Mouse (Mus musculus): ENCODE measurements around the gene Thpo. TPM values are rescaled to one million over a fixed set of nuclear protein-coding genes. Genes with fewer than 3 reads are reported as not detected.

Thpo gene
- polyA plus RNA-seq, 1 experiment from 2014 or later = 8.9 TPM

- peak overlapping the region; percentile 64 for H3K4me2 ChIP-seq (ENCODE audit: low read depth, low read length)
- 60% methylated on average over 10 of the region's 10 CpGs for WGBS (ENCODE audit: insufficient replicate concordance)
- peaks cover 29% of the 10 kb centered on the region for H3K4me1 ChIP-seq (ENCODE audit: insufficient read depth)
- peak overlapping the region; percentile 16; the same call in 1 of the 2 replicates for H3K9ac ChIP-seq (replicated peaks)
- peak overlapping the region; percentile 69 for H3K27ac ChIP-seq (ENCODE audit: low read depth)
- H3K4me3 ChIP-seq (ENCODE audit: low read depth, low read length) = peak overlapping the region; percentile 31
- DNase-seq = peak; percentile 92
- H3K9me3 ChIP-seq (ENCODE audit: low read length) = no peaks in the 10 kb centered on the region
- TF ChIP-seq EP300 (IDR thresholded peaks at IDR 0.05; ENCODE audit: low read depth) = no peak
- TF ChIP-seq CTCF (IDR thresholded peaks at IDR 0.05; ENCODE audit: low read depth) = no peak
- ATAC-seq = peak; percentile 70
- no peaks in the 10 kb centered on the region for H3K27me3 ChIP-seq (ENCODE audit: insufficient read depth, low read length)
- H3K36me3 ChIP-seq (replicated peaks; ENCODE audit: insufficient read depth, low read length) = peaks cover 83% of the 10 kb centered on the region
These were observed 56.2 kb downstream of the Thpo start for GRCm38 (mm10) chr16:20677974-20678675.

GRCm38 (mm10) chr16:20677380-20677779 lies 56.9 kb downstream of the Thpo start:
- no peaks in the 10 kb centered on the region for H3K27me3 ChIP-seq (ENCODE audit: insufficient read depth, low read length)
- peak overlapping the region; percentile 16; the same call in 1 of the 2 replicates for H3K9ac ChIP-seq (replicated peaks)
- H3K27ac ChIP-seq (ENCODE audit: low read depth) = peak overlapping the region; percentile 69
- ATAC-seq = no peak
- TF ChIP-seq CTCF (IDR thresholded peaks at IDR 0.05; ENCODE audit: low read depth) (no peak), EP300 (IDR thresholded peaks at IDR 0.05; ENCODE audit: low read depth) (no peak)
- H3K36me3 ChIP-seq (replicated peaks; ENCODE audit: insufficient read depth, low read length) = peaks cover 76% of the 10 kb centered on the region
- DNase-seq = no peak
- 81% methylated on average over 5 of the region's 5 CpGs for WGBS (ENCODE audit: insufficient replicate concordance)
- peaks cover 29% of the 10 kb centered on the region for H3K4me1 ChIP-seq (ENCODE audit: insufficient read depth)
- H3K4me2 ChIP-seq (ENCODE audit: low read depth, low read length) = peak overlapping the region; percentile 64; the same call in 1 of the 2 replicates
- H3K4me3 ChIP-seq (ENCODE audit: low read depth, low read length) = no peak overlapping the region
- H3K9me3 ChIP-seq (ENCODE audit: low read length) = no peaks in the 10 kb centered on the region

DNA sequence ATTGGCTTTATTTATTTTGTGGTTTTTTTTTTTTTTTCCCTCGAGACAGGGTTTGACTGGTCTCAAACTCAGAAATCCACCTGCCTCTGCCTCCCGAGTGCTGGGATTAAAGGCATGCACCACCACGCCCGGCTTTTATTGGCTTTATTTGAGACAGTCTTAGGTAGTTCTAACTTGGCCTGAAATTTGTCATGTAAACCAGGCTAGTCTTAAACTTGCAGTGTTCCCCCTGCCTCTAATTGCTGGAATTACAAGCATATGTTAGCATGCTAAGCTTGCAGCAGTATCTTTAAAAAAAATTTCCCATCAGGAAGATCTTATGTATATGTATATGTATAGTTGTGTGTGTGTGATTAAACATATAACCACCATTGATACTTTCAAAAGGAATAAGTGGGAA lies 57.6 kb downstream of the Thpo start:
- ATAC-seq (no peak), DNase-seq (no peak)
- peaks cover 35% of the 10 kb centered on the region for H3K4me1 ChIP-seq (ENCODE audit: insufficient read depth)
- 79% methylated on average over 4 of the region's 4 CpGs for WGBS (ENCODE audit: insufficient replicate concordance)
- no peaks in the 10 kb centered on the region for H3K9me3 ChIP-seq (ENCODE audit: low read length)
- no peak overlapping the region for H3K4me2 ChIP-seq (ENCODE audit: low read depth, low read length)
- no peak overlapping the region for H3K4me3 ChIP-seq (ENCODE audit: low read depth, low read length)
- peak; percentile 32 for TF ChIP-seq CTCF (IDR thresholded peaks at IDR 0.05; ENCODE audit: low read depth)
- no peak for TF ChIP-seq EP300 (IDR thresholded peaks at IDR 0.05; ENCODE audit: low read depth)
- no peaks in the 10 kb centered on the region for H3K27me3 ChIP-seq (ENCODE audit: insufficient read depth, low read length)
- no peak overlapping the region for H3K9ac ChIP-seq (replicated peaks)
- no peak overlapping the region for H3K27ac ChIP-seq (ENCODE audit: low read depth)
- peaks cover 69% of the 10 kb centered on the region for H3K36me3 ChIP-seq (replicated peaks; ENCODE audit: insufficient read depth, low read length)

- H3K36me3 ChIP-seq (replicated peaks; ENCODE audit: insufficient read depth, low read length) = peaks cover 55% of the 10 kb centered on the region
- H3K9ac ChIP-seq (replicated peaks) = peak overlapping the region; percentile 48
- WGBS (ENCODE audit: insufficient replicate concordance) = 80% methylated on average over 6 of the region's 6 CpGs
- no peaks in the 10 kb centered on the region for H3K27me3 ChIP-seq (ENCODE audit: insufficient read depth, low read length)
- no peaks in the 10 kb centered on the region for H3K9me3 ChIP-seq (ENCODE audit: low read length)
- TF ChIP-seq EP300 (IDR thresholded peaks at IDR 0.05; ENCODE audit: low read depth) (no peak), CTCF (IDR thresholded peaks at IDR 0.05; ENCODE audit: low read depth) (no peak)
- H3K4me1 ChIP-seq (ENCODE audit: insufficient read depth) = peaks cover 37% of the 10 kb centered on the region
- DNase-seq (no peak), ATAC-seq (no peak)
- H3K4me3 ChIP-seq (ENCODE audit: low read depth, low read length) = peak overlapping the region; percentile 92; the same call in 1 of the 2 replicates
- H3K27ac ChIP-seq (ENCODE audit: low read depth) = peak overlapping the region; percentile 34; the same call in 1 of the 2 replicates
- peak overlapping the region; percentile 87 for H3K4me2 ChIP-seq (ENCODE audit: low read depth, low read length)
These were observed 59.1 kb downstream of the Thpo start for GRCm38 (mm10) chr16:20675213-20675612.

Other genes starting within 250 kb of the Thpo start
- gene Eif2b5, start 235.7 kb downstream of the Thpo start, polyA plus RNA-seq (2015; fragmentation: Nextera tagmentation; extraction: Ambion mirVana) = 25.3 and 26.1 TPM in 2 replicates
- gene Dvl3, start 217.5 kb downstream of the Thpo start, polyA plus RNA-seq (2015; fragmentation: Nextera tagmentation; extraction: Ambion mirVana) = 3.0 and 3.5 TPM in 2 replicates
- gene Ap2m1, start 199.0 kb downstream of the Thpo start, polyA plus RNA-seq (2015; fragmentation: Nextera tagmentation; extraction: Ambion mirVana) = 288 and 308 TPM in 2 replicates
- 18.0 and 19.8 TPM in 2 replicates for gene Abcf3, start 185.9 kb downstream of the Thpo start, polyA plus RNA-seq (2015; fragmentation: Nextera tagmentation; extraction: Ambion mirVana)
- not detected in 2 replicates for gene Vwa5b2, start 145.0 kb downstream of the Thpo start, polyA plus RNA-seq (2015; fragmentation: Nextera tagmentation; extraction: Ambion mirVana)
- gene Eef1akmt4, start 122.9 kb downstream of the Thpo start, polyA plus RNA-seq (2015; fragmentation: Nextera tagmentation; extraction: Ambion mirVana) = 20.4 and 23.3 TPM in 2 replicates
- not detected in 2 replicates for gene Gm49333, start 122.9 kb downstream of the Thpo start, polyA plus RNA-seq (2015; fragmentation: Nextera tagmentation; extraction: Ambion mirVana)
- gene Alg3, start 122.8 kb downstream of the Thpo start, polyA plus RNA-seq (2015; fragmentation: Nextera tagmentation; extraction: Ambion mirVana) = 18.6 and 19.0 TPM in 2 replicates
- 0.11 and 0.13 TPM in 2 replicates for gene Camk2n2, start 113.2 kb downstream of the Thpo start, polyA plus RNA-seq (2015; fragmentation: Nextera tagmentation; extraction: Ambion mirVana)
- gene Ece2, start 104.7 kb downstream of the Thpo start, polyA plus RNA-seq (2015; fragmentation: Nextera tagmentation; extraction: Ambion mirVana) = 0.14 TPM in 1 of 2 replicates, not detected in the other
- 97.0 and 110 TPM in 2 replicates for gene Psmd2, start 82.9 kb downstream of the Thpo start, polyA plus RNA-seq (2015; fragmentation: Nextera tagmentation; extraction: Ambion mirVana)
- 65.6 and 70.9 TPM in 2 replicates for gene Eif4g1, start 66.2 kb downstream of the Thpo start, polyA plus RNA-seq (2015; fragmentation: Nextera tagmentation; extraction: Ambion mirVana)
- 0.88 and 1.4 TPM in 2 replicates for gene Fam131a, start 41.3 kb downstream of the Thpo start, polyA plus RNA-seq (2015; fragmentation: Nextera tagmentation; extraction: Ambion mirVana)
- gene Polr2h, start 16.8 kb downstream of the Thpo start, polyA plus RNA-seq (2015; fragmentation: Nextera tagmentation; extraction: Ambion mirVana) = 25.1 and 27.5 TPM in 2 replicates
- gene Clcn2, start 16.8 kb downstream of the Thpo start, polyA plus RNA-seq (2015; fragmentation: Nextera tagmentation; extraction: Ambion mirVana) = 3.6 and 4.7 TPM in 2 replicates
- 0.34 and 0.45 TPM in 2 replicates for gene Chrd, start 1.4 kb downstream of the Thpo start, polyA plus RNA-seq (2015; fragmentation: Nextera tagmentation; extraction: Ambion mirVana)

All from liver, postnatal 0 days (tissue).